Mouse (Mus musculus) midbrain, embryonic 12.5 days (tissue): Measurements from ENCODE around the gene Prkar1a. TPM values are rescaled to one million over a fixed set of nuclear protein-coding genes. Genes with fewer than 3 reads are reported as not detected.

Experiments
- ATAC-seq: fragments of 200-750 bp; cut with Nextera tagmentation; 2 replicates; pipeline ENCODE4 v1.8.0; 2017; ENCODE audit warnings: low read depth, moderate TSS enrichment, moderate library complexity; ENCODE audit not compliant: low FRiP score
- H3K27ac ChIP-seq: fragments of 300-500 bp; sonication (generic); replicated peaks from 2 replicates; pipeline ENCODE4 v1.5.1; 2016; ENCODE audit warnings: mild to moderate bottlenecking
- H3K27me3 ChIP-seq: fragments of 300-500 bp; sonication (generic); 2 replicates; pipeline ENCODE4 v1.6.1; 2016; ENCODE audit warnings: mild to moderate bottlenecking
- H3K36me3 ChIP-seq: fragments of 300-500 bp; sonication (generic); 2 replicates; pipeline ENCODE4 v1.6.1; 2016
- H3K4me1 ChIP-seq: fragments of 300-500 bp; sonication (generic); 2 replicates; pipeline ENCODE4 v1.6.1; 2016
- H3K4me2 ChIP-seq: fragments of 300-500 bp; sonication (generic); replicated peaks from 2 replicates; pipeline ENCODE4 v1.6.1; 2016; ENCODE audit warnings: mild to moderate bottlenecking, moderate library complexity
- H3K4me3 ChIP-seq: fragments of 300-500 bp; sonication (generic); 2 replicates; pipeline ENCODE4 v1.5.1; 2016; ENCODE audit warnings: mild to moderate bottlenecking
- H3K9ac ChIP-seq: fragments of 300-500 bp; sonication (generic); replicated peaks from 2 replicates; pipeline ENCODE4 v1.6.1; 2016; ENCODE audit warnings: mild to moderate bottlenecking, moderate library complexity
- H3K9me3 ChIP-seq: fragments of 300-500 bp; sonication (generic); 2 replicates; pipeline ENCODE4 v1.6.1; 2016; ENCODE audit warnings: mild to moderate bottlenecking
- WGBS: fragments of 180-500 bp; shearing (Covaris S2); methylation state at CpG from one replicate; pipeline ENCODE4 v1.1.7; 2016; 5-methylcytosine and 5-hydroxymethylcytosine counted together
- polyA plus RNA-seq: library from polyadenylated mRNA; unstranded; fragments of >200 nt; fragmentation: Nextera tagmentation; extraction: Ambion mirVana; gene quantifications from 2 replicates; pipeline ENCODE4 v1.2.1, GENCODE M21; 2016

Prkar1a gene
- polyA plus RNA-seq, 1 experiment from 2014 or later: 429 TPM

DNA sequence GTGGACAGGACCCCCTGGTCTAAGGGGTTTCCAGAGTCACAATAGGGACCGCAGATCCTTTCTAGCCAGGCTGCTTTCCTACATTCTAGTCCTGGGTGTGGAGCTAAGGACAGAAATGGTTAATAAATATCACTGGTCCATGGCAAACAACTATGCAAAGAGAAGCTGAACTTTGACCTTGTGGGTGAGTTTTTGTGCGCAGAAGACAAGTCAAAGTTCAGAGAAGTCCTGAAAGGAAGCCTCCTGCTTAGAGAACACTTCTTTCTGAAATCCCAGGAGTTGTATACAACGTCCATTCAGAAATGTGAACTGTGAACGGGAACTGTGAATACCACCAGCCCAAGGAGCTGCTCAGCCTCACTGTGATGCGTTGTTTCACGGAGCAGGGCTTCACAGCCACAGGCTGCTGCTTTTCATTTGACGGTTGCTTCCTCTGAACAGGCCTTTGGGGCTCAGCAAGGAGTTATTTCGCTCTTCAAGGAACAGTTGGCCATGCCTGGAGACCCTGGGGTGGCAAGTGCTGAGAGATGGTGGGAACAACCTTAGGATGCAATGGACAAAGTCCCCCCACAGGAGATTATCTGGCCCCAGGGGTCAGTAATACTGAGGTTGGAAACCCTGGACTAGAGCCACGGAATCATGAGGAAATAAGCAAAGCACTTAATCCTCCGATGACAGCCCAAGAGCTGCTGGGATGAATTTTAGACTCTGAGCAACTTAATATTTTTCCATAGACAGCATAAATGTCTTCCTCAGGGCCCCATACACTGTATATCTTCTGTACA lies 53.0 kb downstream of the Prkar1a start:
- no peak overlapping the region for H3K4me2 ChIP-seq
- 58% methylated on average over 10 of the region's 10 CpGs for WGBS

DNA sequence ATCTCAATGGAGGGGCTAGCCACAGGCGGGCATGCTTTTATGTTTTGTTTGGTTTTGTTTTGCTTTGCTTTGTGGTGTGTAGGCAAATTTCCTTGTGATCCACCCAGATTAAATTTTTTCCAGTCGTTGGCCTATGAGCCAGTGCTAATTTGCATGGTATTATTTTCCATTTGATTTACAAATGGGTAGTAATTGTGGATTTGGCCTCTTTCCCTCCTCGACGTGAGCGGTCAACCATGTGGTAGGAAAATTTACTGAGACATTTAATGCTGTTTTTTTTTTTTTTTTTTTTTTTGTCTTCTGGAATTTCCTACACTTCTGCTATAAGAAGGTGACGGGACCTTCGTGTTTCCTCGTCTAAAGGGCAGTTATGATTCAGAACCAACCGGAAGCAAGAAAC lies 54.6 kb downstream of the Prkar1a start:
- Histone ChIP-seq H3K4me3 (no peak overlapping the region), H3K27me3 (no peaks in the 10 kb centered on the region), H3K27ac (no peak overlapping the region), H3K9me3 (no peaks in the 10 kb centered on the region), H3K4me1 (peaks cover 3% of the 10 kb centered on the region; the same call in 1 of the 2 replicates), H3K36me3 (no peaks in the 10 kb centered on the region), H3K4me2 (no peak overlapping the region), H3K9ac (no peak overlapping the region)
- WGBS: 81% methylated on average over 9 of the region's 9 CpGs
- ATAC-seq: no peak

More for the DNA sequence above, 53.0 kb downstream of the Prkar1a start:
- Histone ChIP-seq H3K4me1 (peaks cover 3% of the 10 kb centered on the region; the same call in 1 of the 2 replicates), H3K4me3 (no peak overlapping the region), H3K27ac (no peak overlapping the region), H3K36me3 (no peaks in the 10 kb centered on the region), H3K9ac (no peak overlapping the region), H3K9me3 (no peaks in the 10 kb centered on the region), H3K27me3 (no peaks in the 10 kb centered on the region)
- ATAC-seq: no peak

GRCm38 (mm10) chr11:109704311-109705205 lies 55.4 kb downstream of the Prkar1a start:
- no peak for ATAC-seq
- Histone ChIP-seq H3K4me3 (no peak overlapping the region), H3K36me3 (no peaks in the 10 kb centered on the region), H3K9me3 (no peaks in the 10 kb centered on the region), H3K4me2 (no peak overlapping the region), H3K9ac (no peak overlapping the region), H3K27me3 (no peaks in the 10 kb centered on the region), H3K4me1 (peaks cover 3% of the 10 kb centered on the region; the same call in 1 of the 2 replicates), H3K27ac (no peak overlapping the region)
- WGBS: 89% methylated on average over 22 of the region's 22 CpGs

- H3K36me3 ChIP-seq: no peaks in the 10 kb centered on the region
- 92% methylated on average over 9 of the region's 9 CpGs for WGBS
- H3K4me3 ChIP-seq: no peak overlapping the region
- peaks cover 3% of the 10 kb centered on the region; the same call in 1 of the 2 replicates for H3K4me1 ChIP-seq
- no peaks in the 10 kb centered on the region for H3K9me3 ChIP-seq
- no peak overlapping the region for H3K4me2 ChIP-seq
- no peak for ATAC-seq
- no peaks in the 10 kb centered on the region for H3K27me3 ChIP-seq
- H3K9ac ChIP-seq: no peak overlapping the region
- no peak overlapping the region for H3K27ac ChIP-seq
Measured at GRCm38 (mm10) chr11:109705336-109706054, 56.3 kb downstream of the Prkar1a start.

DNA sequence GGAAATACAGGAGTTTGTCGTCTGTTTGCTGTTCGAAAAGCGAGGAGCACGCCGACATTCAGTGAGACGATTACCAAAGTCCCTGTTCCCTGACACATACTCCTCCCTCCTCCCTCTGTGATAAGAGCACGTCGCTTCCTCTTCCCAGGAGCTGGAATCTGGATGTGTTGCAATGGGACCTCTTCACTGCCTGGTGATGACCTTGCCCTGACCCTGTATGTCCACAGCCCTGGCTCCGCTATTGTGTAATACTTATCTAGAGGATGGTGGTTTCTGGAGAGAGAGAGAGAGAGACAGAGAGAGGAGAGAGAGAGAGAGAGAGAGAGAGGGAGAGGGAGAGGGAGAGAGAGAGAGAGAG lies 56.8 kb downstream of the Prkar1a start:
- no peaks in the 10 kb centered on the region for H3K9me3 ChIP-seq
- 80% methylated on average over 9 of the region's 9 CpGs for WGBS
- no peak overlapping the region for H3K27ac ChIP-seq
- H3K27me3 ChIP-seq: no peaks in the 10 kb centered on the region
- H3K4me1 ChIP-seq: peaks cover 3% of the 10 kb centered on the region; the same call in 1 of the 2 replicates
- H3K36me3 ChIP-seq: no peaks in the 10 kb centered on the region
- no peak overlapping the region for H3K9ac ChIP-seq
- no peak overlapping the region for H3K4me3 ChIP-seq
- no peak for ATAC-seq
- no peak overlapping the region for H3K4me2 ChIP-seq

GRCm38 (mm10) chr11:109706586-109706985 lies 57.4 kb downstream of the Prkar1a start:
- Histone ChIP-seq H3K36me3 (no peaks in the 10 kb centered on the region), H3K4me2 (no peak overlapping the region), H3K9me3 (no peaks in the 10 kb centered on the region), H3K9ac (no peak overlapping the region), H3K27ac (no peak overlapping the region), H3K27me3 (no peaks in the 10 kb centered on the region), H3K4me1 (peaks cover 3% of the 10 kb centered on the region; the same call in 1 of the 2 replicates), H3K4me3 (no peak overlapping the region)
- 84% methylated on average over 4 of the region's 4 CpGs for WGBS
- no peak for ATAC-seq

DNA sequence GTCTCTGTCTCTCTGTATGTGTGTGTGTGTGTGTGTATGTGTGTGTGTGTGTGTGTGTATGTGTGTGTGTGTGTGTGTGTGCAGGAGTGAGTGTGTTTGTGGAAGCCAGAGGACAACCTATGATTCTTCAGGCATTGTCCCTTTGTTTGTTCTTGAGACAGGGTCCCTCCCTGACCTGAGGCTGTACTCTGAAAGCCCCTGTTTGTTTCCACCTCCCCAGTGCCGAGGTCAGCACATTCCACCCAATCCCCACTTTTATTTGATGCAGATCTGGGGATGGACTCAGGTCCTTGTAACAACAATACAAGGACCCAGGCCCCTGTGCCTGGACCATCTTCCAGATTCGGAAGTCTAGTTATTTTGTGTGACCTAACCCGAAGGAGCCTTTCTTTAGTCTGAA lies 58.2 kb downstream of the Prkar1a start:
- Histone ChIP-seq H3K36me3 (no peaks in the 10 kb centered on the region), H3K27ac (no peak overlapping the region), H3K4me3 (no peak overlapping the region), H3K4me2 (no peak overlapping the region), H3K9me3 (no peaks in the 10 kb centered on the region), H3K9ac (no peak overlapping the region), H3K27me3 (no peaks in the 10 kb centered on the region), H3K4me1 (peaks cover 3% of the 10 kb centered on the region; the same call in 1 of the 2 replicates)
- ATAC-seq: no peak
- WGBS: 78% methylated on average over 3 of the region's 3 CpGs

DNA sequence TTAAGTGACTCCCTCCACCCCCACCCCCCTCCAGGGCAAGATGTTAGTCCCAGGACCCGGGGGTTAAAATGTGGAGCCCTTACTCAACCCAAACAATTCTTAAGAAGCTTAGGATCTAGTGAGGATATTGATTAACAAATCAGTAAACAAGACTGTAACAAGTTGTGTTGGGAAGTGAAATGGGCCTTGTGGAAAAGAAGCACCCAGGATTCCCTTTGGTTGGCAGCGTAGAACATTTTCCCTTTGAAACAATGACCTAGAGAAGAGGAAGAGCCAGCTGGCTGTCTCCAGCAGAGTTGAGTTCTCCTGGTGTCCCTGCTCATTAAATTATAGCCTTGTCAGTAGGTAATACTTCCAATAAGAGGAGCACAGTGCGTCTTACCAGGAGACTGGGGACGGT lies 59.6 kb downstream of the Prkar1a start:
- no peak for ATAC-seq
- Histone ChIP-seq H3K9me3 (no peaks in the 10 kb centered on the region), H3K36me3 (no peaks in the 10 kb centered on the region), H3K9ac (no peak overlapping the region), H3K4me1 (peaks cover under 1% of the 10 kb centered on the region; the same call in 1 of the 2 replicates), H3K27ac (no peak overlapping the region), H3K4me2 (no peak overlapping the region), H3K4me3 (no peak overlapping the region), H3K27me3 (no peaks in the 10 kb centered on the region)
- WGBS: 93% methylated on average over 4 of the region's 4 CpGs

GRCm38 (mm10) chr11:109709501-109709900 lies 60.3 kb downstream of the Prkar1a start:
- H3K9me3 ChIP-seq: no peaks in the 10 kb centered on the region
- H3K27me3 ChIP-seq: no peaks in the 10 kb centered on the region
- no peak overlapping the region for H3K4me2 ChIP-seq
- H3K36me3 ChIP-seq: no peaks in the 10 kb centered on the region
- no peak for ATAC-seq
- WGBS: 84% methylated on average over 5 of the region's 5 CpGs
- no peak overlapping the region for H3K9ac ChIP-seq
- no peak overlapping the region for H3K27ac ChIP-seq
- H3K4me3 ChIP-seq: no peak overlapping the region
- H3K4me1 ChIP-seq: no peaks in the 10 kb centered on the region

DNA sequence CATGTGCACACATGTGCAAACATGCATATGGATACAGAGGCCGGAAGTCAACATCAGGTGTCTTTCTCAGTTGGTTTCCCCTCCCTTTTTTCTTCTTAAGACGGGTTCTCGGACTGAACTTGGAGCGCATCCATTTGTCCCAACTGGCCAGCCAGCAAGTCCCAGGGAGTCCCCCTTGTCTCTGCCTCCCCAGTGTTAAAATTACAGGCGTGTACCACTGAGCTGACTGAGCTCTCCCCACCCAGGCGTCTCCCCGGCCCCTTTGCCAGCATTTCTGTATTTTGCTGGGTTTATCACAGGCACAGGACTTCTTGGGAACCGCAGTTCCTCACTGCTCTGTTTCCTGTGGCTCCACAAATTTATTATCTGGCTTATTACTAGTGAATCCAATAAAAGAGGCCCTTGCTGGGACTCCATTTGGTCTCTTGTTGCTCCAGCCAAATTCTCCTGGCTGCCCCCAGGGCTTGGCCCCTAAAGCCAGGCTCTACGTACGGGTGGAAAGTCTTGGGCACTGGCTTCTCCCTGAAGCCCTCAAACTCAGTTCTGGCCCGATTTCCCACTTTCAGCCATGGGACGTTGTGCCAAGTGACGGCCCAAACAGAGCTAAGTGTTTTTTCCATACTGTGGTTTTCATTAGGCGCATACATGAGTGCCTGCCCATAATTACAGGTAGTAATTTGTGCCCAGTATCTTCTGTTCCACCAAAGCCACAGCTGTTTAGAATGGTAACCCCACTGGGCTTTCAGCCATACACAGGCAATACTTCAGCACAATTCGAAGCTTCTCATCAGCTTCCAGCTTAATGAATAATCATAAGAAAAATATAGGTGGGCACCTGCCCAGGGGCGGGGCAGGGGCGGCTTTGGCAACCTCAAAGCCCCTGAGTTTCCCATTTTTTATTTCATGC lies 65.4 kb downstream of the Prkar1a start:
- no peaks in the 10 kb centered on the region for H3K36me3 ChIP-seq
- H3K4me1 ChIP-seq: no peaks in the 10 kb centered on the region
- no peak overlapping the region for H3K27ac ChIP-seq
- no peak overlapping the region for H3K4me2 ChIP-seq
- H3K27me3 ChIP-seq: no peaks in the 10 kb centered on the region
- ATAC-seq: no peak
- no peaks in the 10 kb centered on the region for H3K9me3 ChIP-seq
- 89% methylated on average over 17 of the region's 17 CpGs for WGBS
- no peak overlapping the region for H3K4me3 ChIP-seq
- H3K9ac ChIP-seq: no peak overlapping the region

DNA sequence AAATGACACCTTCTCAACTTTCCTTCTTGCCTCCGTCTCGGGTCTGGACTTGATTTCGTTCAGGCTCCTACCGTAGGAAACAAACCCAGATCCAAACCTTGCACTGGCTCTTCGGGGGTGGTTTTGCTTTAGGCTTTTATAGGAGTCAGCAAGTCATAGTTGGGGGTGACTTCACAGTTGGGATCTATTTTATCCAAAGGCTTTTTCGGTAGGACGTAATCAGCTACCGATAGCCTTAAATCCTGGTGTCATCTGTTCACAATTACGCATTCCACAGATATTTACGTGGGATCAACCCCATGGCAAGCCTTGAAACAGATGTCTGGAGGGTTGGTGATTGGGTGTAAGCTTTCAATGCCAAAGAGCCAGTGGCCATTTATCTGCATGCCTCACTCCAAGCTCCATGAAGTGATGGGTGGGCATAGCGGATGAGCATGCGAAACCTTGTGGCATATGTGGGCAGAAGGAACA lies 66.1 kb downstream of the Prkar1a start:
- no peaks in the 10 kb centered on the region for H3K36me3 ChIP-seq
- no peak overlapping the region for H3K9ac ChIP-seq
- ATAC-seq: no peak
- WGBS: 86% methylated on average over 12 of the region's 12 CpGs
- H3K4me3 ChIP-seq: no peak overlapping the region
- no peaks in the 10 kb centered on the region for H3K4me1 ChIP-seq
- no peak overlapping the region for H3K27ac ChIP-seq
- peaks cover 4% of the 10 kb centered on the region; the same call in 1 of the 2 replicates for H3K27me3 ChIP-seq
- H3K4me2 ChIP-seq: no peak overlapping the region
- H3K9me3 ChIP-seq: no peaks in the 10 kb centered on the region
